Mouse (Mus musculus) induced T-regulatory cell, adult 2 months (primary cell): ENCODE data around the gene Cryab.

Source experiments
- DNase-seq: peaks from one replicate; pipeline ENCODE4 v3.0.0-alpha.2; 2012; ENCODE audit warnings: low read depth

The Cryab gene

DNA sequence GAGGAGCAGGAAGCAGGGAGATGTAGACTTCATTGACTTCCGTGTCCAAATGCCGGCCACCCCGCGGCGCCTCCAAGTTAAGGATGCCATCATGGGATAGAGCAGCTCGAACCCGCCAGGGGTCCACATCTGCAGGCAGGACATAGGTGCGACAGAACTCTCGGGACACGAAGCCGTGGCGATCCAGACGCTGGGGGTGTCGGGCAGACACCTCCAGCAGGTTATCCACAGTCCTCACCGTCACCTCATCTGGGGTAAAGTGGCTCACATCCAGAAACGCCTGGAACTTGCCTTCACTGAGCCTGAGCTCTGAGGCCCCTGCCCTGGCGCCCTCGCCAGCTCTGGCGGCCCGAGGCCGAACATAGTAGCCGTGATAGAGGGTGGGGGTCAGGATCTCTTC, at the start of gene Cryab:
Gene Cryab (plus strand): TSS at position 3 of the 400 bp plus-strand sequence.
- no peak for DNase-seq

DNA sequence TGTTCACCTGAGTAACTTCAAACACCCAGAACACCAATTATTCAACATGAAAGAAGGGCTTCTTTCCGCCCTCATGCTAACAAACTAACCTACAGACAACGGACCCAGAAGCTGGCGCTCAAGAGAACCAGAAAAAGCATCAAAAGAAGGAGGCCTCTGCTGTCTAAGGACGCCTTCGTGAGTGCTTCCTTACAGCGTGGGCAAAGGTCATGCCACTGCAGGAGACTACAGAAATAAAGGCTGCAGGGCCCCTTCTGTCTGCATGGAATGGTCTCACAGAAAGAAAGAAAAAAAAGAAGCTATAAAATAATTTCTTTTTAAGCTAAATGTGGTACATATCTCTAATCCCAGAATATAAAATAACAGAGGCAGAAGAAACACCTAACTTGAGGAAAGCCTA, 46.2 kb upstream of the Cryab start:
- DNase-seq: no peak

DNA sequence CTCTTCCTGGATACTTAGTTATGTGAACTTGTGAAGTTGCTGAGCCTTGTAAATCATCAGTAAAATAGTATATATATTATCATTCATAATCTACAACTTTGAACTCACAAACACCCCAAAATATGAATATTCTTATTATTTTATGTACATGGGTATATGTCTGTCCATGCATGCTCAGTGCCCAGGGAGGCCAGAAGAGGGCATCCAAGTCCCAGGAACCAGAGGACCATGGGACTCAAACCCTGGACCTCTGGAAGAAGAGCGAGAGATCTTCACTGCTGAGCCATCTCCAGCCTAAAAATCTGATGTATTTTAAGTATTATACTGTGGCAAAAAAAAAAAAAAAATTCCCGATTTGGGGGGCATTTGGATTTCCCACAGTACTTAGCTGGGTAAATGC, 42.0 kb upstream of the Cryab start:
- DNase-seq: no peak

DNA sequence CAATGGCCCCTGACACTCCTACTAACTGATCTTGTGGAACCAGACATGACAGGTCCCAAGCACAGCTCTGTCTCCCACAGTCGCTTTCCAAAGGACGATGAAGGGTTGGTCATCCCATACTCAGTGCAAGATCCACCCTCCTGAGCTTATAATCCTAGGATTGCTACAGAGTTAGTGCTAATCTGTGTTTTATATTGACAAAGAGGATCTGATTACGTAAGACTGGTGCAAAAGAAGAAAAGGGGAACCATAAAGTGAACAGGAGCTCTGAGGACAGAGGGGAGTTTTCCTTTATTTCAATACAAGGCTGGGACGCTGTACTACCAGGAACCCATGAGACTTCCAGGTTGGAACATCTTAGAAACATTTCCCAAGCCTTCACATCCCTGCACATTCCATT, 39.8 kb upstream of the Cryab start:
- no peak for DNase-seq

DNA sequence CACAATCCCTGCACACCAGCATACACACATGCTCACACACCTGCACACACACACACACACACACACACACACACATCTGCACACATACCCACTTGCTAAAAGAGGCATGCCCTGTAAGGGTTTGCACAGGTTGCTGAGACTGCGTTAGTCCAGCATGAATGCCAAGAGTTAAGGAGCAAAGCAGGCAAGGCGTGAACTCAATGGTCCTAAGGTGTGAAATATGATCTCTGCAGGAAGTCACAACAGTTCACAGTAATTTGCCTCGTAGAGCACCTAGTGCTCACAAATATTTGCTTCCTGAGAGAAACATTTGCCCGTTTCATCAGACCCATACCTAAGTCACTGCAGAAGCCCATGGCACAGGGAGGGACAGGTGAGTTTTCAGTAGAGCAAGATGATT, 36.9 kb upstream of the Cryab start:
- DNase-seq: no peak

GRCm38 (mm10) chr9:50718878-50719277, 32.2 kb upstream of the Cryab start:
- DNase-seq: no peak

GRCm38 (mm10) chr9:50721061-50721460, 30.1 kb upstream of the Cryab start:
- DNase-seq: no peak

DNA sequence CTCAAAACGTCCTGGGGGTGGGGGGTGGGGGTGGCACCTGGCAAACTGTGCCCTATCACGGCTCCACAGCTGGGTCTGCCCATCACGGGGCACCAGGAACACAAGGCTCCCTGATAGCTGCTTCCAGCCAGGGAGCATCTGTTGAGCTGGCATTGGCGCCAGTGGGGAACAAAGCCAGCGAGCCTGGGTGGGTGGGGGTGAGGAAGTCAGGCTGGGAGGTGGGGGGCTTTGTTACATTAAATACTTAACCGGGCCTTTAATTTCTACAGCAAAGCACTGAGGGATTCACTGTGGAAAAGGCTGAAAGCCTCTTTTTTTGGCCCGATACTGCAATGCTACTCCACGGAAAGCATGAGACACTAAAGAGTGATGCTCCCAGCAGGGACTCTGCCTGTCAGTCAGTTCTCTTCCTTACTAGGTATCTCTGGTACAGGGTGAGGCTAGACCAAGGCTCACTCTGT, 28.6 kb upstream of the Cryab start:
- no peak for DNase-seq

- no peak for DNase-seq
Measured at GRCm38 (mm10) chr9:50723406-50723805, 27.7 kb upstream of the Cryab start.

GRCm38 (mm10) chr9:50724147-50724546, 27.0 kb upstream of the Cryab start:
- DNase-seq: no peak

- no peak for DNase-seq
Measured at GRCm38 (mm10) chr9:50724661-50725330, 26.3 kb upstream of the Cryab start.

GRCm38 (mm10) chr9:50725921-50726590, 25.1 kb upstream of the Cryab start:
- DNase-seq: no peak

- no peak for DNase-seq
Measured at GRCm38 (mm10) chr9:50727171-50727924, 23.8 kb upstream of the Cryab start.

- peak; percentile 27 for DNase-seq
Measured at GRCm38 (mm10) chr9:50727925-50728651, 23.0 kb upstream of the Cryab start.

DNA sequence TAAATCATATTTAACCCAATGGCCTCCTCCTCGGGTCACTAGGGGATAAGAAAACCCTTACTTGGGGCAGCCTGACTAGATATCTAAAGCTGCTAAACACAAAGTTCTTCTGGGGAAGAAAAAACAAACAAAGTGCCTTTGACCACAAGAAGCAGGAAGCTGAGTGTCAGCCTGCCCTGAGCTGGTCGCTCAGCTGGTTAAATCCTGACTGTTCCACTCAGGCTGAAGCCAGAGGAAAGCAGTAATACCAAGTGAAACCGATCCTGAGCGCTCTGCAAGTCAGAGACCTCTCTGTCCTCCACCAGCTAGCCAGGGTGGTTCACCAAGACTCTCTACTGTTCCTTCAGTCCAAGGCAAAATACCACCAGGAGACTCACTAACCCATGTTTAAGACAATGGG, 21.5 kb upstream of the Cryab start:
- no peak for DNase-seq

GRCm38 (mm10) chr9:50732560-50732959, 18.6 kb upstream of the Cryab start:
- no peak for DNase-seq

DNA sequence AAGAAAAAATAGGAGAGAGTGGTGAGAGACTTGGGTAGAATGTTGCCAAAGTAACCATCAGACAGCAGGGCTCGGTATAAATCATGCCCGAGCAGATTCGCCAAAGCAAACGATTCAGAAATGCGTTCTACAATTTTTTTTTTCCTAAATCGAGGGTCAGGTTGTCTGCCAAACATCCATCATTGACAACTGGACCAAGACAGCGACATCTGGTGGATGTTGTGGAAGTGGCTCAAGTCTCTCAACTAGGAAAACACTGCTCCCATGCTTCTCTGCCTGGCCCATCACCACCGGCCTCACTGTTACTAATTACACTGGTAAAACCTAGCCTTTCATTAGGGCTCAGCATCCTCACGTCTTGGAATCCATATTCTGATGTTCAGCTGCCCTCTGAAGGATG, 16.1 kb upstream of the Cryab start:
- DNase-seq: peak; percentile 60

DNA sequence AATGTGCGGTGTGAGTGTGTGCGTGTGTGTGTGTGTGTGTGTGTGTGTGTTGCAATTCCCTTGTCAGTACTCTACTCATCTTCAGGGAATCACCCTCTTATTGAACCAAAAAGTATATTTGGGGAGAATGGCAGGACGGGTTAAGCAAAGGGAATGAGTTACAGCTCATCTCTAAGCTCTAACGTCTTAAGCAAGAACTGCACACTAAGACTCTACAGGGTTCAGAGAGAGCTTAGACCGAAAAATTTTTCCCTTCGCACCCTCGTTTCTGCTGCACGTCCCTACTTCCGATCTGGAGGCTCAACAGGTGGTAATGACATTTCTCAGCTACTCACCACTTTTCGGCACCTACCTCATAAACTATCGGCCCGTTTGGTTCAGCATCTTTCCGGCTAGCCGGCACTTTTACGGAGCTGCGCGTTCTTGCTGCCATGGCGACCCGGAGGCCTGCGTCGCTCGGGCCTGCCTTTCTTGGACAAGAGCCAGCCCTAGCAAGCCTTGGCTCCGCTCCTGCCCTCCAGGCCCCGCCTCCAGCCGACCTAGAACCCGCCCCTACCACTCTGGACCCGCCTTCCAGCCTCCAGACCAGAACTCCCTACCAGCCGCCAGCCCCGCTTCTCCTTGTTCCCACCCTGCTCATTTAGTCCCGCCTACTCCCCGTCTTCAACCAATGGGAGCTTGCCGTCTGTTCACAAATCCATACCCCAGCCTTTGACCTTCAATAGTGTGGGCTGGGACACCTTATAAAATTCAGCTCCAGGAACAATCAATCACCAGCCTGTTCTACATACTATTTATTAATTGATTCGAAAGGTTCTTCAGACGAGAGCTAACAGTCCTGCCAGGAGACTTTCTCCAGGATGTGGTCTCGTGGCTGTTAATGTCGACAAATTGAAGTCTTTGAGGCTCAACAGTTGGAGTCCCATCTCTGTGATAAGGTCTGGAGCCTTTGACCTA, 11.9 kb upstream of the Cryab start, which contains the start of gene Dixdc1:
Gene Dixdc1 (minus strand): TSS at position 604 of the 957 bp plus-strand sequence.
- DNase-seq: peak; percentile 85

- no peak for DNase-seq
Measured at GRCm38 (mm10) chr9:50740867-50741784, 10.0 kb upstream of the Cryab start.

DNA sequence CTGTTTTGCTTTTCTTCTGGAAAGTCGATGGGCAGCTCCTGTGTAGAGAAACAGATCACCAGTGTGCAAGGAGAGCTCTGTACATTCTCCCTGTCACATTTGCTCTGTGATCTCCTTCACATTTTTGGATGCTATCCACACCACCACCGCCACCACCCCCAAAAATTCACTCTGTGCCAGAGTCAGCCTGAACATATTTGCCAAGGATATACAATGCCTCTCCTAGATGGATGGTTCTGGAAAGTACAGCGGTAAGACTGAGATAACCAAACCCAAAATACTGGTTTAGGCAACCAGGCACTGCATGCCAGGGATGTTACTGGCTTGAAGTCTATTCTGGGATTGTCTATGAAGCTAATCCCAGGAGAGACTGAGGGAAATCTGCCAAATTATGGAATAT, 8.9 kb upstream of the Cryab start:
- DNase-seq: no peak
